Mouse (Mus musculus) kidney, postnatal 0 days (tissue): ENCODE measurements around the gene Saa4. TPM values are rescaled to one million over a fixed set of nuclear protein-coding genes. Genes with fewer than 3 reads are reported as not detected.
A peak's percentile ranks its signal among the peaks of the same experiment; 100 is the strongest.

Source experiments
- ATAC-seq: fragments of 200-750 bp; cut with Nextera tagmentation; replicated peaks from 2 replicates; pipeline ENCODE4 v1.8.0; 2017; ENCODE audit warnings: low read depth, moderate number of reproducible peaks, moderate TSS enrichment, moderate library complexity; ENCODE audit not compliant: low FRiP score
- DNase-seq: peaks from one replicate; pipeline ENCODE4 v3.0.0-alpha.2; 2016; ENCODE audit warnings: low spot score
- H3K27ac ChIP-seq: fragments of 300-500 bp; sonication (generic); 2 replicates; pipeline ENCODE4 v1.5.1; 2014; ENCODE audit warnings: mild to moderate bottlenecking
- H3K27me3 ChIP-seq: fragments of 300-500 bp; sonication (generic); 2 replicates; pipeline ENCODE4 v1.6.1; 2014; ENCODE audit warnings: low read length, mixed read lengths; ENCODE audit not compliant: insufficient read depth
- H3K36me3 ChIP-seq: fragments of 300-500 bp; sonication (generic); 2 replicates; pipeline ENCODE4 v1.6.1; 2014; ENCODE audit warnings: low read length, mixed read lengths; ENCODE audit not compliant: insufficient read depth
- H3K4me1 ChIP-seq: fragments of 300-500 bp; sonication (generic); replicated peaks from 2 replicates; pipeline ENCODE4 v1.6.1; 2014; ENCODE audit warnings: antibody characterized with exemption, low read length, mixed read lengths; ENCODE audit not compliant: insufficient read depth
- H3K4me2 ChIP-seq: fragments of 300-500 bp; sonication (generic); 2 replicates; pipeline ENCODE4 v1.6.1; 2014; ENCODE audit warnings: mild to moderate bottlenecking, low read length, moderate library complexity, mixed read lengths
- H3K4me3 ChIP-seq: fragments of 300-500 bp; sonication (generic); replicated peaks from 2 replicates; pipeline ENCODE4 v1.5.1; 2014; ENCODE audit warnings: low read depth, low read length
- H3K9ac ChIP-seq: fragments of 300-500 bp; sonication (generic); 2 replicates; pipeline ENCODE4 v1.6.1; 2014; ENCODE audit warnings: low read depth, low read length
- H3K9me3 ChIP-seq: fragments of 300-500 bp; sonication (generic); replicated peaks from 2 replicates; pipeline ENCODE4 v1.6.1; 2016; ENCODE audit warnings: low read length, inconsistent platforms, mixed read lengths
- CTCF ChIP-seq: IDR thresholded peaks from 2 replicates; pipeline ENCODE4 v1.5.1; 2016; ENCODE audit warnings: antibody characterized with exemption, low read depth, mild to moderate bottlenecking, moderate library complexity
- WGBS: fragments of 180-500 bp; shearing (Covaris S2); extraction: QIAGEN DNeasy Blood & Tissue Kit; methylation state at CpG from one replicate; pipeline ENCODE4 v1.1.7; 2014; 5-methylcytosine and 5-hydroxymethylcytosine counted together
- polyA plus RNA-seq: library from polyadenylated mRNA; unstranded; fragments of >200 nt; fragmentation: Nextera tagmentation; extraction: Ambion mirVana; gene quantifications from 2 replicates; pipeline ENCODE4 v1.2.1, GENCODE M21; 2015

Gene Saa4
- polyA plus RNA-seq = not detected in 2 replicates

DNA sequence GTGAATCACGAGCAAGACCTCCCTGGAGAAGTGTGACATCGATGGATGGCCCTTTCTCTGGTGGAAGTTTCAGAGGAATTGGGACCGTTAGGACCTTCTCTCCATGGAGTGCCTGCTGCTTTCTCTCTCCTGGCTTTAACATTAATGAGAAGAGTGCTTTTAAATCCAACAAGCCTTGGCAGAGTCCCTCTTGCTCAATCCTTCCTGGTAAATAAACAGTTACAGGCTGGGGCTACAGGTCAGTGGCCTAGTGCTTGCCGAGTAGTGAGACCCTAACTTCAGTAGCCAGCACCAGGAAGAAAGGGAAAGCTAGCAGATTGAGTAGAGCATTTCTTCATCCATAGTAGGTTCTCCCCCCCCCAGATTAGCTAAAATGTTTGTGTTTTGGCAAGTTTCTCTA is at the start of gene Saa4:
Gene Saa4 (minus strand): TSS at position 146 of the 400 bp plus-strand sequence.
- Histone ChIP-seq H3K27ac (no peak within 1 kb of the TSS), H3K9me3 (no peaks in the 10 kb centered on the region), H3K9ac (no peak within 1 kb of the TSS), H3K4me2 (no peak within 1 kb of the TSS), H3K4me3 (no peak within 1 kb of the TSS), H3K27me3 (no peaks in the 10 kb centered on the region), H3K36me3 (no peaks in the 10 kb centered on the region), H3K4me1 (no peaks in the 10 kb centered on the region)
- DNase-seq (no peak), ATAC-seq (no peak)
- 71% methylated on average over 4 of the region's 4 CpGs for WGBS
- no peak for TF ChIP-seq CTCF

DNA sequence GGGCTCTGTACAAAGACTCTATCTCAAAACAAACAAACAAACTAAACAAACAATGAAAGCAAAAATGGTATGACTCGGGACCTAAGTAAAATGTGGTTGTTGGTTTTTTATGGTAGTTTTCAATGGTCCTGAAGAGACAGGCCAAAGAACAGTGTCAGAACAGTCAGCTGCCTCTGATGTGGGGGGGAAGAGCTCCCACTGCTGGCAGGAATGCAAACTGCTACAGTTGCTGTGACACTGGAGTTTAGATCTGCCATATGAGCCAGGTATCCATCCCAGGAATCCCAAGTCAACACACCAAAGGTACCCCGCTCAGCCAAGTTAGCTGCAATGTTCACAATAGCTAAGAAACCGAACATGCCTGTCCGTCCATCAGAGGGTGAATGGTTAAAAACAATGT is 38.3 kb upstream of the Saa4 start:
- no peak overlapping the region for H3K4me2 ChIP-seq
- no peak overlapping the region for H3K9ac ChIP-seq
- WGBS = 57% methylated on average over 4 of the region's 4 CpGs
- peaks cover 62% of the 10 kb centered on the region for H3K36me3 ChIP-seq
- DNase-seq (peak; percentile 77), ATAC-seq (no peak)
- TF ChIP-seq CTCF = peak; percentile 99
- no peaks in the 10 kb centered on the region for H3K4me1 ChIP-seq
- H3K4me3 ChIP-seq = no peak overlapping the region
- no peaks in the 10 kb centered on the region for H3K27me3 ChIP-seq
- H3K27ac ChIP-seq = no peak overlapping the region
- H3K9me3 ChIP-seq = no peaks in the 10 kb centered on the region

DNA sequence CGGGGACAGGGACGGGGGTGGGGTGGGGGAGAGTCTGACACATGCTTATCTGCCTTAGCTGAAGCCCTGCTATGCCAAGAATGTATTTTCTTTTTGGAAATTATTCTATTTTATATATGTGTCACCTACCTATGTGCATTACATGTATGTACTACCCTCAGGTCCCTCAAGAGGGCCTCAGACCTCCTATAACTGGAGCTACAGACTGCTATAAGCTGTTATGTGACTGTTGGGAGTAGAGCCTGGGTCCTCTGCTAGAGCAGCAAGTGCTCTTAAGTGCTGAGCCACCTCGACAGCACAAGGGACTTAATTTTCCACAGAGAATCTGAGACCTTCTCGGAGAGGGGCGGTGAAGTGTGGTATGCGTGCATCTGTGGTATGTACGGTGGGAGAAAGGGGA is 36.0 kb upstream of the Saa4 start:
- Histone ChIP-seq H3K4me3 (no peak overlapping the region), H3K9ac (no peak overlapping the region), H3K27me3 (no peaks in the 10 kb centered on the region), H3K4me1 (no peaks in the 10 kb centered on the region), H3K36me3 (peaks cover 65% of the 10 kb centered on the region), H3K9me3 (no peaks in the 10 kb centered on the region), H3K4me2 (no peak overlapping the region), H3K27ac (no peak overlapping the region)
- TF ChIP-seq CTCF = no peak
- 92% methylated on average over 7 of the region's 7 CpGs for WGBS
- ATAC-seq (no peak), DNase-seq (no peak)

DNA sequence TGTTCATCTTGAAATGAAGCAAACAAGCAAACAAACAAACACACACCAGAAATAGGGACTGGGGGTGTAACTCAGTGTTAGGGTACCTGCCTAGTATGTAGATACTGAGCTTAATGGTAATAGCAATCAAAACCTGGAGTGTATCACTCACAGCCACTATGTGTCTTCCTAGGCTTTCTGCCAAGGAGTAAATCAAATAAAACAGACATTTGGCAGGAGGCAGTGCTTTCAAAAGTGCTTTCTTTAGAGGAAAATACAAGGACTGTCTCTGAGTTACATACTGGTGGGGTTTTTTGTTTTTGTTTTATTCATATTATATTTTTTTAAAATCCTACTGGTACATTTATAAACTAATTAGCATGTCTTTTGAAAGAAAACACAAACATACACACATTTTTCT is 35.0 kb upstream of the Saa4 start:
- H3K27ac ChIP-seq = no peak overlapping the region
- peaks cover 61% of the 10 kb centered on the region for H3K36me3 ChIP-seq
- no peaks in the 10 kb centered on the region for H3K9me3 ChIP-seq
- no peak for TF ChIP-seq CTCF
- no peak overlapping the region for H3K4me2 ChIP-seq
- no peaks in the 10 kb centered on the region for H3K27me3 ChIP-seq
- no peak overlapping the region for H3K9ac ChIP-seq
- no peak for DNase-seq
- H3K4me1 ChIP-seq = no peaks in the 10 kb centered on the region
- no peak for ATAC-seq
- no peak overlapping the region for H3K4me3 ChIP-seq

DNA sequence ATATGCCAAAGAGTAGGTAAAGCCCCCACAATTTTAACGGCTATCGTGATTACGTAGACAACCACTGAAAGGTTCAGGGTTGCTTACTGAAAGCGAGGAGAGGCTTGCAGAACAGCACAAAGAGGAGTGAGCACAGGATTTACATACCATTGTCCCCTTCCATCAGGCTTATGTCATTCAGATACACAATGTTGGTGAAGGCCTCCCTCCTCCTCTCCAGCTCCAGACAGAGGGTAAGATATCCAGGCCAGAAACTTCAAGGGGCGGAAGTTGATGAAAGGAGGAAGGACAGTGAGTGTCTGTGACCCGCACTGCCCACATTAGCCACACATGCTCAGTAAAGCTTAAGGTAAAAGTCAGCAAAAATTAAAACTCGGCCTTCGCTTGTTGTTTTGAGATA is 32.3 kb upstream of the Saa4 start:
- no peaks in the 10 kb centered on the region for H3K9me3 ChIP-seq
- no peak overlapping the region for H3K4me2 ChIP-seq
- H3K27ac ChIP-seq = no peak overlapping the region
- no peak for ATAC-seq
- no peak overlapping the region for H3K4me3 ChIP-seq
- H3K27me3 ChIP-seq = no peaks in the 10 kb centered on the region
- H3K36me3 ChIP-seq = peaks cover 62% of the 10 kb centered on the region
- no peak for TF ChIP-seq CTCF
- DNase-seq = no peak
- WGBS = 95% methylated on average over 8 of the region's 8 CpGs
- no peaks in the 10 kb centered on the region for H3K4me1 ChIP-seq
- H3K9ac ChIP-seq = no peak overlapping the region

DNA sequence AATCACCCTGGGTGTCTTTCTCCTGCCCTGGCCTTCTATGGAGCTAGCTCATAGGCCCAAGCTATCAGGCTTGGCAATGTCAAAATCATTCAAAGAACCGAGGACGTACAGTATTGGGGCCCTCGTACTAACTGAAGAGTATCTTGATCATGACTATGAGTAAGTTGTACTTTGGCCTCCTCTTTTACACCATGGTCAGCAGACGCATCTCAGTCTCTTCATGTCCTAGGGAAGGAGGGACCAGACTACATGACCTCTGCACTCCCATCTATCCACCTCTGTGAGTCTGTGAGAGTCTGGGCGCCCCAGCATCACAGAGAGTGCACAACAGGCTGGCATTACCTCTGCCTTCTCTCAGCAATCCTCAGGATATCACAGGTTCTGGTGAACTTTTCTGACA is 30.2 kb upstream of the Saa4 start:
- no peak for TF ChIP-seq CTCF
- no peak overlapping the region for H3K4me2 ChIP-seq
- H3K4me3 ChIP-seq = no peak overlapping the region
- ATAC-seq (no peak), DNase-seq (no peak)
- no peaks in the 10 kb centered on the region for H3K27me3 ChIP-seq
- H3K9ac ChIP-seq = no peak overlapping the region
- no peaks in the 10 kb centered on the region for H3K4me1 ChIP-seq
- 93% methylated on average over 5 of the region's 5 CpGs for WGBS
- no peaks in the 10 kb centered on the region for H3K9me3 ChIP-seq
- no peak overlapping the region for H3K27ac ChIP-seq
- peaks cover 47% of the 10 kb centered on the region for H3K36me3 ChIP-seq

DNA sequence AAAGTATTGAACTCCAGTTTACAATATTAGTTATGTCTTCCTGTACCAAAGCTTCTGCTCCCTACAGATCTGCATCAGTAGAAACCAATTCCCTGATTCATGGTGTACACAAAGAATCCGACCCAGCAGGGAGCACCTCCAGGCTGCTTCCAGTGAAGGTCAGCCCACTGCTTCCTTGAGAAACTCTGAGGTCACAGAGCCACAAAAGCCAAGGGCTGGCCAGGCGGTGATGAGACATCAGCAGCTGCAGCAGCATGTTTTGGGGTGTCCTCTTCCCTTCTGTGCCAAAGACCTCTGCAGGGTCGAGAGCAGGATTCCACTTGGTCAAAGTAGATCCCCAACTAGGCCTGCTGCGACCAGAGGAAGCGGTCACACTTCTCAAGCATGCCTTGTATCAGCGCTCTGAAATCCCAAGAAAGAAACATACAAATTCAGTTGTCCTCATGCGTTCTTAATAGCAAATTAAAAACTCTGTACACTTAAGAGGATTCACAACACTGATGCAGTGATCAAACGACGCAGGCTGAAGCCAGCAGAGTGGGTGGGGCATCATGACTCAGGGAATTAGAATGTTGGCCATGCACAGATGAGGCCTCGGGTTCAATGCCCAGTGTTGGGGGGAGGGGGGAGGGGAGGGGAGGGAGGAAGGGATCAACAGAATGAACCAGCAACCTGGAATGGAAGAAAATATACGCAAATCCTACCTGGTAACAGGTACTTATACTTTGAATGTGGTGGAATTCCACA is 28.8 kb upstream of the Saa4 start:
- no peak overlapping the region for H3K4me3 ChIP-seq
- no peak overlapping the region for H3K9ac ChIP-seq
- DNase-seq (no peak), ATAC-seq (no peak)
- H3K9me3 ChIP-seq = no peaks in the 10 kb centered on the region
- H3K27me3 ChIP-seq = no peaks in the 10 kb centered on the region
- 79% methylated on average over 11 of the region's 11 CpGs for WGBS
- no peak overlapping the region for H3K4me2 ChIP-seq
- H3K36me3 ChIP-seq = peaks cover 42% of the 10 kb centered on the region
- no peak for TF ChIP-seq CTCF
- no peak overlapping the region for H3K27ac ChIP-seq
- no peaks in the 10 kb centered on the region for H3K4me1 ChIP-seq
